Mouse (Mus musculus): ENCODE data around the gene Dtx4. TPM values are rescaled to one million over a fixed set of nuclear protein-coding genes. Genes with fewer than 3 reads are reported as not detected.

The Dtx4 gene
- total RNA-seq, 2 experiments from 2014 or later: 14.7 to 30.5 TPM

DNA sequence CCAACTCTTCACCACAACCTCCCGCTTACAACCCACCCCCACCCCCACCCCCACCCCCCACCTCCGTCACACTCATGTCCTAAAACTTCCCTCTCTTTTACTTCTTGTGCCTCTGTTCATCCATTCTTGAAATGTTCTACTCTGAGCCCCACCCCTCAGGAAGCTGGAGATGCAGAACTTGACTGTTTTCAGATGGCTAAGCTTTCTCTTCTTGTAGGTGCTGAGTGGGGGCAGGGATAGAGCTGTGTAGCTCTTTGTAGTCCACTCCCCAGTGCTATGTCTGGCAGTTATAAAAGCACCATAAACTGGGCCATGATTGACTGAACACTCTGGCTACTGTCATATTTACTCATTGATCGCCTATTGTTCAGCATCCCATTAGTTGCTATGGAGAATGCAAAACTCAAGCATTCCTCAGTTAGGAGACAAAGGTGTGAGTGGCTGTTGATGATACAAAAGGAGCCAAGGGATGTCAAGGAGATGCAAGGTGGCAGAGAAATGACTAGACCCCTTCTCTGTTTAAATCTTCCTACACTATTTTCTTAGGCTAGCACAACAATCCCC lies 6.2 kb downstream of the Dtx4 start:
- DNase-seq (ENCODE audit: low spot score in 2 of 2): no peak

DNA sequence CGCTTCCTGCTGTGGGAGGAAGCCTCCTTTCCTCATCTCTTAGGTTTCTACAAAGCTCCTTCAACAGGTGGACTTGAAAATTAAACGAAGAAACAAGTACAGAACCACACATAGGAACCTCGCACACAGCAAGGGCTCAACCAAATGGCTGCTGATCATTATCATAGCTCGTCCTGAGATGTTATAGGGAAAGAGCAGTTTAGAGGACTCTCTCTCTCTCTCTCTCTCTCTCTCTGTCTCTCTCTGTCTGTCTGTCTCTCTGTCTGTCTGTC lies 7.1 kb downstream of the Dtx4 start:
- no peak for DNase-seq (ENCODE audit: low spot score in 2 of 2)

DNA sequence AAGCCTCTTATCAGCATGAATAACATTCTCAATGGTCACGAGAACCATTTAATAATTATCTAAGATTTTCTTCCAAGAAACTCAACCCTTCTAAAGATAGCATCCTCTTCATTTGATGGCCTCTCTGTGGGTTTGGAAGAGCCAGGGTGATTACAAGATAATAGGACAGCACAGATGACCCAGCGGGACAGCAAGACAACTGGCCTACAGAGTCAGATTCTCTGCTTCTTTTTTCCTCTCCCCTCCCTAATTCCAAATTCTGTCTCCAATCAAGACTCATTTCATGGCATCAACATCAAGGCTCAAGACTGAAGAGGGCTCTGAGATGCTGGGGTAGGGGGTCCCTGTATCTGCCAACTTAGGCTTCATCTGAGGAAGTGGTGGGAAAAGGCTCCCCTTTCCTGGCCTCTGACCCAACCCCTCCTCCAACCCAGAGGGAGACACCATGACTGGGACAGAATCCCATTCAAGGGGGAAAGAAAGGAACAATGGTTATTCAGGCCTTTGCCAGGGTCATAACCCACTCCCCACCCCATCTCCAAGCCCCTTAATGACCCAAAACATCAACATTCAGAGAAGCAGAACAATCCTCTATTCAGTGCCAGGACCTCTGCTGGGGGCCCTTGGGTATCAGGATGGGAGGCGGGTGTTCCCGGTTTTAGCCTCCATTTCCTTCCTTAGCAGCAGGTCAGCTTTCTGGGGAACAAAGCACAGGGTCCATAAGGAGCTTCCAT lies 7.6 kb downstream of the Dtx4 start:
- no peak for DNase-seq (ENCODE audit: low spot score in 2 of 2)

GRCm38 (mm10) chr19:12491636-12492035 lies 9.6 kb downstream of the Dtx4 start:
- no peak for DNase-seq (ENCODE audit: low spot score in 2 of 2)

GRCm38 (mm10) chr19:12489675-12490570 lies 11.3 kb downstream of the Dtx4 start:
- DNase-seq (ENCODE audit: low spot score in 2 of 2): no peak

DNA sequence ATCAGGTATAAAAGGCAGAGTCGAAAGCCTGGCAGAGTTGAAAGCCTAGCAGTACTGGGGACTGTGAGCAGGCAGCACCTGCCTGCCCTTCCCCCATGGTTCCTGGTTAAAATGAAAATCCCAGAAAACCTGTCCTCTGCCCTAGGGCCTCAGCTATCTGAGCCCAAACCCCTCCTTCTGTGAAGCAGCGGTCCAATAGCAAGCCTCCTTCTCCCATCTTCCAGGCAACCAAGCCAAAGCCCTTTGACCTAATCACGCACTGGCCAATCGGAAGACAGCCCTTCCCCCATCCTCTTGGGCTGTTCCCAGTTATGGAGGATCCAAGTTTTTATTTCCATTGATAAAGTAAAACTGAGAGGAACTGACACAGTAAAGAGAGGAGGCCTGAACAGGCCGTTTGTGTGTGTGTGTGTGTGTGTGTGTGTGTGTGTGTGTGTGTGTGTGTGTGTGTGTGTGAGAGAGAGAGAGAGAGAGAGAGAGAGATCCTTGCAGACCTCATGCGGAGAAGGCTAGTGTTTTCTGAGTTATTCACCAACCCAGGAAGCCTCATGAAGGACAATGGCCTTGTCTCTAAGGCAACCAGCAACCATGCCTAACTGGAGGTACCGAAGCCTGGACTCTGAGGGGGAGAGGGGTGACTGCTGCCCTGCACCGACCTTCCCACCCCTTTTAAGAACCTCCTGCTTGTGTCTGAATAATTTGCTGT lies 12.1 kb downstream of the Dtx4 start:
- DNase-seq (ENCODE audit: low spot score in 2 of 2): peak in 1 of 2 experiments; percentile 11

- no peak for DNase-seq (ENCODE audit: low spot score in 2 of 2)
Observed at GRCm38 (mm10) chr19:12488205-12488966, 12.9 kb downstream of the Dtx4 start.

GRCm38 (mm10) chr19:12487511-12488204 lies 13.6 kb downstream of the Dtx4 start:
- no peak for DNase-seq (ENCODE audit: low spot score in 2 of 2)

GRCm38 (mm10) chr19:12486875-12487274 lies 14.4 kb downstream of the Dtx4 start:
- DNase-seq (ENCODE audit: low spot score in 2 of 2): peak; percentile 67 to 69

- DNase-seq (ENCODE audit: low spot score in 2 of 2): no peak
Observed at GRCm38 (mm10) chr19:12485631-12486030, 15.6 kb downstream of the Dtx4 start.

DNA sequence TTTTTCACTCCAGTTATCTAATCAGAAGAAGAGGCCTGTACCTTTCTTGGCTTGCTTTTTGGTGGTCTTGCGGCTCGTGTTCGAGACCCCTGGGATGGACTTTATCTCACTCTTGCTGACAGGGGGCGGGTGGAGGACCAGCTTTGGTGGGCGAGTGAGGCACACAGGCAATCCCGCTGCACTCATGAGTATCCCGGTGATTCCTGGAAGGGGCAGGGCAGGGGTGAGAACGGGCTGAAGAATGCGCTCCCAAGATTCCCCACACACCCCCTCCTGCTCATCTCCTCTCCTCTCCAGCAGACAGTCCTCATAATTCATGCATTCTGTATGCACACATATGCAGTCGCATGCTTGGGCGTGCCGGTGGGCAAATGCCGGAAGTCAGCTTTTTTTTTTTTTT lies 16.0 kb downstream of the Dtx4 start:
- no peak for DNase-seq (ENCODE audit: low spot score in 2 of 2)

GRCm38 (mm10) chr19:12484210-12484609 lies 17.0 kb downstream of the Dtx4 start:
- no peak for DNase-seq (ENCODE audit: low spot score in 2 of 2)

DNA sequence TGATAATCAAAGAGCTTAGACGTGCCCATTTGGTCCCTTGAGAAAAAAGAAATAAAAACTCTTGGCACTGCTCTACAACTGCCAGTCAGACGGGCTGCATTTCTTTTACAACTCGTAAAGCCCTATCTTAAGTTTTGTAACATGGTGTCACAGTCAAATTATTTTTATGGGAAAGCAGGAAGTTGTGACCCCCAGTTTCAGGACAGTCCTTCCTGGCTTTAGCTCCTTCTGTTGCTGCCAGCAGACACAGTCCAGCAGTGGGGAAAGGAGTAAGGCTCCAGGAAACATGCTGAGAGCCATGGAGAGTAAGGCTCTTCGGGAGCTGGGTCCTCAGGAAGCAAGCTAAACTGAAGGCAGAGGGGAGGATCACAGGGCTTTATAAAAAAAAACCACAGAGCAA lies 17.5 kb downstream of the Dtx4 start:
- no peak for DNase-seq (ENCODE audit: low spot score in 2 of 2)

DNA sequence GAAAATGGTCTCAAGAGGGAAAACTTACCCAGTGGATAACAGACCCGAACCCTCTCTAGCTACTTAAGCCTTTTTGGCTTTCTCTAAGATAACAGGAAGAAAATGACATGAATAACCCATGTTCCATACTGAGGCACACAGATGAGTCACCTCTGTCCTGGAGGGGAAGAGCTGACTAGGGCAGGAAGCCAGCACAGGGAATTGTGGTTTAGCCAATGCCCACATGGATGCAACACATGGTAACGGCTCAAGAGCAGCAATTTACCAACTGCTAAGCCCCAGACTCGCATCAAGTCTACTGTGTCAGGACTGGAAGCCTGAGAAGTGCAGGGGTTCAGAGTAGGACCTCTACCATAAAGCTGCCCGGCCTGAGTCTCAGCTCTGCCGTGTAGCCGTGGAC lies 22.9 kb downstream of the Dtx4 start:
- no peak for DNase-seq (ENCODE audit: low spot score in 2 of 2)

- no peak for DNase-seq (ENCODE audit: low spot score in 2 of 2)
Observed at GRCm38 (mm10) chr19:12476721-12477270, 24.5 kb downstream of the Dtx4 start.

DNA sequence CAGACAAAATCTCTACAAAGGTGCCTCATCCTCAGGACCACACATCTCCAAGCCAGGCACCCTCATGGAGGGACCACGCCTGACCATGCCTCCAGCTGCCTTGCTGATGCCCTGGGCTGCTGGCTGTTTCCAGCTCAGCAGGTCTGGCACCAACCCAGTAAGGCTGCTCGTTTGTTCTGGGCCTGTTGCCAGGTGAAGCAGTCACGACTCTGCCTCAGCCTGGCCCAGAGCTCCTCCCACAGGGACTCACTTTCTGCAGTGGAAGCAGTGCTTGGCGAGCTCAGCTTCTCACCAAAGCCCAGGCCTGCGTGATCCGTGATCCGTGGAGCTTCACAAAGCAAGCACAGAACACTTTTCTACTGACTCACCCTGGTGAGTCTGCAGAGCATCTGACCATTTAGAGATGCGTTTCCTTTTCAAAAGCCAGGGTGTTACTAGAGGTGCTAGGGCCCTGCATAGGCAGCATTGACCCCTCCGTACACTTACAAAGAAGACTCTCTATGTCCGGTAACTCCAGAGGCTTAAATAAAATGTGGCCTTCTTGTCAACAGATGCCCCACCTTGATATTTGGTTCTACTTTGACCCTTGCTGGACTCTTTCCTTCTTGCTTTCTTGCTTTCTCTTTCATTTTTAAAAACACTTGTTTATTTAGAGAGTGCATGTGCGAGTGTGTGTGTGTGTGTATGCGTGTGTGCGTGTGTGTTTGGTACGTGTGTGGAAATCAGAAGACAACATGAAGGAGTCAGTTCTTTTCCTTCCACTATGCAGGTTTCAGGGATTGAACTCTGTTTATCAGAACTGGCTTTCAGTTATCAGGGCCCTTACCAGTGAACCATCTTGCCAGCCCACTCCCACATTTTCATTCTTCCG lies 25.6 kb downstream of the Dtx4 start:
- peak; percentile 85 to 87 for DNase-seq (ENCODE audit: low spot score in 2 of 2)

- no peak for DNase-seq (ENCODE audit: low spot score in 2 of 2)
Observed at GRCm38 (mm10) chr19:12473951-12474350, 27.3 kb downstream of the Dtx4 start.

DNA sequence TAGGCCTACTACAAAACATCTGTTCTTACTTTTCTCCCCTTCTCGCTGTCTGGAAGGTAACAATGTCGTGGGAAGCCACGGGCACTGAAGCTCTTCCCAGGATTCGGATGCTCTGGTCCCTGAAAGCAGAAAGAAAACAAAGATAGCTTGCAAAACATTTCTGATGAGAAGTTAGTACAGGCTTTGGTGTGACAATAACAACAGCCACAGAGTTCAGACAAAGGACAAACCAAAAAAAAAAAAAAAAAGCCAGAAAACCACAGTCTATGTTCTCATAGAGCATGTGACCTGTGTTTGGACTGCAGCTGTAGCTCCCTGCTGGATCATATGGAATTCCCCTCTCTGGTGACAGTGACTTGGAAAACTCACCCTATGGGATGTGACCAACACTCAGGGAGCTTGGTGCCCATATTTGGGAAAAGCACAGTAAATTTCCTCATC lies 28.0 kb downstream of the Dtx4 start:
- no peak for DNase-seq (ENCODE audit: low spot score in 2 of 2)

Measured in adrenal gland, adult 18-20 months (tissue).